Mouse (Mus musculus): ENCODE results near the gene Arfgef3.
A peak's percentile ranks its signal among the peaks of the same experiment; 100 is the strongest.
"Not testable (repeated sequence)": the region's sequence is repeated elsewhere in the genome, so short reads cannot be mapped to it uniquely, and the experiment has no call there.

The Arfgef3 gene

GRCm38 (mm10) chr10:18680661-18681384, 62.9 kb downstream of the Arfgef3 start:
- DNase-seq: no peak

DNA sequence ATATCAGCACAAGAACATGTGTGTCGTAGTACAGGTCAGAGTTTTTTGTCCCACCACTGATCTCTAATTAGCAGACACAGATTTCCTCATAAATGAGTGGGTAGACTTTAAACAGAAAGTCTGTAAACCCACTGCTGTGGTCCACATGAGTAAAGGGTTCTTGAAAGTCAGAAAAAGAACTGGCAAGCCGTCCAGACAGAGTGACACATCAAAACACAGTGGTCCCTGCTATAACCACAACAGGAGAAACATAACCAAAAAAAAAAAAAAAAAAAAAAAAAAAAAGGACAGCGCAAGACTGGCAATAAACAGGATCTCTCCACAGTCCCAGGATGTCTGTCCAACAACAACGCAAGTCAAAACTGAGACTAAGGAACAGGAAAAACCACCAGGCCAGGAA, 64.9 kb downstream of the Arfgef3 start:
- no peak for DNase-seq

DNA sequence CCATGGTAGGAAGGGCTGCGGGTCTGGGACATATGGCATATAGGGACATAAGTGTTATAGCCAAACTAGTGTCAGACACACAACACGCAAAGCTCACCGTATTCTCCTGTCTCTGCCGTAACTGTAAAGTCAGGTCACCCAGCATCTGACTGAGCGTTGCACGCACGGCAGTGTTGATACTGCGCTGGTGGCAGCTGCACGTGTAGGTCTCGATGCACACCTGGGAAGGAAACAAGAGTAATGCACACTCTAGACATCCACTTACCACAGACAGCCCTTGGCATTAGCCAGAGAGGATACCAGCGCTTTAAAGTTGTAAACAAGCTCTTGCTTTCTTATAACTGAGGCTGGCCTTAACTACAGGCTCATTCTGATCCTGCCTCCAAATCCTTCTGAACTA, 79.0 kb downstream of the Arfgef3 start:
- no peak for DNase-seq

DNA sequence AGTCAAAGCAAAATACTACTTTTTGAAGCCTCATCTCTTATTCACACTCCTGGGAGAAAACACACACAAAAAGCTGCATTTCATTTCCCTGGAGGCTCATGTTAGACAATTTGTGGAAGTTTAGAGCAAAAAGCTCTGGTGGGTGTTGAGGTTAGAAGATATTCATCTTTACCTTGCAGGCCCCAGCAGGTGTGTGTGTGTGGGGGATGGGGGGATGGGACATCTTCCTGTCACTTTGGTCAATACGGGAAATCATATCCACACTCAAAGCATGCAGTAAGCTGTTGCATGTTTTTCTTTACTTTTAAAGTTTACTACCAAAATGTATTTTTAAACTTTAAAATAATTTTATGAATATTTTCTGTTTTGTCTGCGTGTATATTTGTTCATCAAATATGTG, 79.7 kb downstream of the Arfgef3 start:
- no peak for DNase-seq

DNA sequence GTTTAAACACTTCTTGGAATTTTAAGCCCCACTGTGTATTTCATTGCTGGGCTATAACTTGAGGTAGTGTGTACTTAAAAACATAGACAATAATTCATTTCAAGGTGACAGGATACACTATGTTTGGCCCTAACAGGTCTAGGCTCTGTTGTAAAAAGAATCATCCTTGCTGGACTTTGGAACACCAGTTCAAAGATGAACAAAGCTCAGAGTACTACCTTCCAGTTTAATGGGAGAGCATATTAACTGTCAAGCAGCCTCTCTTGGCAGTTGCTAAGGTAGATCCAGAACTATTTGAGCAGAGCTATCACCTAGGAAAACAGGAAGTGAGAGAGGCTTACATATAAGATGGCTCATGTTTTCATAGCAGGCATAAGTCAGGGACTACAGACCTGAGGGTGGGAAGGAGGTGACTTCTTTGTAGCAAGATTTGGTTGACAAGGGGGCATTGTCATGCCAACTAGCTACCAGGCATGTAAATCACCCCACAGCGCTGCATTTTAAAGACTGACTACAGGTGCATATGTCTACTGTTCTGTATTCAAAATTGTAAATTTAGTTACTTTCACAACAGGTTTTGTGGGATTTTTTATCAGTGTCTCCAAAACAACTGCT, 82.0 kb downstream of the Arfgef3 start:
- no peak for DNase-seq

DNA sequence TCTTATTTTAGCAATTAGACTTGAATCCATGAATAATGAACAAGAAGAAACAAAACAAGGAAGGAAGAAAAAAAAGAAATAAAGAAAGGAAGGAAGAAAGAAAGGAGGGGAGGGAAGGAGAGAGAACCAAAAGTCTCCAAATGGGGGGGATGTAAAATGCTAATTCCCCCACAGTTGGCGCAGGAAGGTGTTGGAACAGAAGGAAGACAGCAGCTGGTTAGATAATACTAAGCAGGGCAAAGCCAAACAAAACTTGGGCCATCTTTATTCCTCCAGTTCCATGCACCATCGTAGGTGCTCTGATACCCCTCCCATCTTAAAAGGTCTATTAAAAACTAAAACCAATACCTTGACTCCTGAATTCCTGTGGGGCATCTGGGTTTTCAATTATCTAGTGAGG, 82.8 kb downstream of the Arfgef3 start:
- DNase-seq: no peak

GRCm38 (mm10) chr10:18657588-18657987, 86.2 kb downstream of the Arfgef3 start:
- DNase-seq: no peak

- no peak for DNase-seq
Observed at GRCm38 (mm10) chr10:18647069-18647468, 96.7 kb downstream of the Arfgef3 start.

DNA sequence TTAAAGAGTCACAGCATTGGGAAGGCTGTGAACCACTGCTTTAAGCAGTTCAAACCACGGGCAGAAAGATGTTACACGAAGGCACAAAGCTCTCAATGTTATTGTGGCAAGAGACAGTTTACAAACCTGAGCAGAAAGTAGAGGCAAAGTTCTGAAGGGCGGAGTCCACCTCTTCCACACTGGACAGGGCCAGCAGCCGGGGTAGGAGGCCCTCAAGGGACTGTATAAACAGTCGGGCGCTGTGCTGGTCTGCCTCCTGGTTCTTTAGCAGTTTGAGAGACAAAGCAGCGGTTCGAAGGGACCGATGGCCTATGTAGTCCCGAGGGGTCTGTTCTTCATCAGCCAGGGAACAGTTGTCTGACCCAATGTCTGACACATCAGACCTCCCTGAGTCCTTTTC, 97.7 kb downstream of the Arfgef3 start:
- peak; percentile 71 for DNase-seq

- DNase-seq: no peak
Observed at GRCm38 (mm10) chr10:18644346-18644745, 99.4 kb downstream of the Arfgef3 start.

DNA sequence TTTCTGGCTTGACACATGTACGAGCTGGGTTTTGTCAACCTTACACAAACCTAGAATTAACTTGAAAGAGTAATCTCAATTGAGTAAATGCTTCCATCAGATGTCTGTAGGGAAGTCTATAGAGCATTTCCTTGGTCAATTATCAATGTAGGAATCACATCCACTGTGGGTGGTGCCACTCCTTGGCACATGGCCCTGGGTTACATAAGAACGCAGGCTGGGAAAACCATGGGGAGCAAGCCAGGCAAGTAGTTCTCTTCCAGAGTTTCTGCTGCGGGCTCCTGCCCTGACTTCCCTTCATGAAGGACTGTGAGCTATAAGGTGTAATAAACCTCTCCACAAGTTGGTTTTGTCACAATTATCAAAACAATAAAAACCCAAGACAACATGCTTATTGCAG, 100.2 kb downstream of the Arfgef3 start:
- DNase-seq: no peak

- DNase-seq: no peak
Observed at GRCm38 (mm10) chr10:18642854-18643253, 100.9 kb downstream of the Arfgef3 start.

DNA sequence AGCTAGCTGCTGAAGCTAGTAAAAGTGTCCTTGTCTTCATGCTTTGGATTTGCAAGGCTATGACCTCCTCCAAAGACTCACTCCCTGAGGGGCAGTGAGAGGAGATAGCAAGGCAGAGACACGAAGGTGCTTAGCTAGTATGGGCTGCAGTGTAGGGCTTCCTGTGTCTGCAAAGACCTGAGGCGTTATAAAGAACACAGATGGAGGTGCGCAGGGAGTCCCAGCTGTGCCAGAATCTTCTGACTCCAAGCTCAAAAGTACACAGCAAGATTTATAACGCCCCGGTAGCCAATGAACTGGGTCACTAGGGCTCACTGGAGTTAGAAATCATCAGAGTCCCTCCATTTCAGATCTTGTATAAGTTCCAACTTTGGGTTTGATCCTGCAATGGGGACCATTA, 103.2 kb downstream of the Arfgef3 start:
- peak; percentile 59 for DNase-seq

DNA sequence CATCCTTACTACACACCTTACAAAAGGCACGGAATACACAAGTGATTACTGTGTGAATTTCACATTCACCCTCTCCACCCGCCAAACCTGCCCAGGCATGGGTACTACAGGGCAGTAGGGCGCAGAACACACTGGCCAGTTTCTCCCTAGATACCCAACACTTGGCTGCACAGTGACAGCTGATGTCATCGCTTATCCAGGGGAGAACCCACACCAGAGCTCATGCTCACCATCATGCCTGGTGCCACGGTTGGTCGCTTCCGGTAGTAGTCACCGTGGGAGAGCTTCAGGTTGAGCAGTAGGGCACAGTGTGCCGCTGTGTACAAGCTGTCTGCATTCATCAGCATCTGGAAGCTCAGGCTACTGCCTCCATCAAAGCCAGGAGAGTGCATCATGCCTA, 108.3 kb downstream of the Arfgef3 start:
- DNase-seq: peak; percentile 85

- DNase-seq: peak; percentile 41
Observed at GRCm38 (mm10) chr10:18634405-18634985, 109.3 kb downstream of the Arfgef3 start.

DNA sequence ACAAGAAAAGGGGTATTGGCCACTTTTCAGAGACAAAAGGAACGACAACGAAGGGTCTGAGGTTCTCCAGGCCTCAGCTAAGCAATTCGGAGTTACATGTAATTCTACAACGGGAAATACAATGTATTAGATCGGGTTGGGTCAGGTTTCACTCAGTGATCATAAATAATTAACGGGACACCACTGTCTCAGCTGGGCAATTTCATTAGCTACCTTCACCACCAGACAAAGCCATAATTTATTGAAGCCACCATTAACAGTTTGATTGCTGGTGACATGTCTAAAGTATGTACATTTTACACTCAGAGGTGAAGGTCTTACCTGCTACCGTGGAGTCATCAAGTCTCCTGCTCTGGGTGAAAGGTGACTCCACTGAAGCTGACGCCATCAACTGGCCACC, 113.3 kb downstream of the Arfgef3 start:
- DNase-seq: no peak

DNA sequence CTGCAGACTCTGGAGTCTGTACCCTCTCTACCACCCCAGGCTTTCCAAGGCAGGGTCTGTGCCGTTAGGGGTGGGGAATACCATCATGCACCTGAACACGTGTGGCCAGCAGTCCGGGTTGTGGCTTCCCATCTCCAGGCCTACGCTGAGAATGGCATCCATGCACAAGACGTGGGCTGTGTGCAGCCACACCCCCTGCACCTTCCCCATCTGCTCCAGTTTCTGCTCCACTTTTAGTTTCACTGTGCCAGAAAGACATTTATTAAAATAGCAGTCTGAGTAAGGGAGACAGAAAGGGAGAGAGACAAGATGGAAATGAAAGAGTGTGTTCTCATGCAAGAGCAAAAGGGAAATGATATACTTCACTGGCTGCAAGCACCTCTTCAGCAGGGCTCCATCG, 116.2 kb downstream of the Arfgef3 start:
- DNase-seq: no peak

DNA sequence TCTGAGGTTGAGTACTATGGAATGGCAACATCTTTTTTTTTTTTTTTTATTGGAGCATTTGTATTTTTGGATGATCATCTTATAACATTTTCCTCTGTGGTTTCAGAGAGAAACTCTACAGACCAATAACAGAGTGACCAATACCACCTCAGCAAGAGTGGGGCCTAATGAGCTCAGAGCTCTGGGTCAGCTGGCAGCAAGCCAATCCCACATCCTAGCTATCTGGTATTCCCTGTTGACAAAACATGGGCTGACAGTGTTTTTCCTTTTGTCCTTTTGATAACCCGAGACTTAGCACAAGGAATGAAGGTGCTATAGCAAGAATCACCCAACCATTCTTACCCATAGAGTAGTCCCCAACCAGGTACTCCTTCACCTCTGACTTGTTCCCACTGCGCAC, 131.0 kb downstream of the Arfgef3 start:
- no peak for DNase-seq

GRCm38 (mm10) chr10:18604827-18605535, 138.8 kb downstream of the Arfgef3 start:
- DNase-seq: not testable (repeated sequence)

DNA sequence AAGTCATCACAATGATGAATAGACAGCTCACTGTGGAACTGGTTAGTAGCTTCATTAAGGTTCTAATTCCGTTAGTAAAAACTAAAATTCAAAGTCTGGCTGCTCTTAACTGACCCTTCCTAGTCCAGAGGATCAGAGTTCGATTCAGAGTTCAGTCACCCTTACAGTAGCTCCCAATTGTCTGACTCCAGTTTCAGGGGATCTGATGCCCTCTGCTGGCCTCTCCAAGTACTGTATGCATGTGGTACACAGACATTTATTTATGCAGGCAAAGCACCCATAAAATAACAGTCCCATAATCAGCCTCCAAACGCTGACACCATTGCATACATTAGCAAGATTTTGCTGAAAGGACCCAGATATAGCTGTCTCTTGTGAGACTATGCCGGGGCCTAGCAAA, 141.7 kb downstream of the Arfgef3 start:
- no peak for DNase-seq

GRCm38 (mm10) chr10:18597601-18598000, 146.1 kb downstream of the Arfgef3 start:
- no peak for DNase-seq

DNA sequence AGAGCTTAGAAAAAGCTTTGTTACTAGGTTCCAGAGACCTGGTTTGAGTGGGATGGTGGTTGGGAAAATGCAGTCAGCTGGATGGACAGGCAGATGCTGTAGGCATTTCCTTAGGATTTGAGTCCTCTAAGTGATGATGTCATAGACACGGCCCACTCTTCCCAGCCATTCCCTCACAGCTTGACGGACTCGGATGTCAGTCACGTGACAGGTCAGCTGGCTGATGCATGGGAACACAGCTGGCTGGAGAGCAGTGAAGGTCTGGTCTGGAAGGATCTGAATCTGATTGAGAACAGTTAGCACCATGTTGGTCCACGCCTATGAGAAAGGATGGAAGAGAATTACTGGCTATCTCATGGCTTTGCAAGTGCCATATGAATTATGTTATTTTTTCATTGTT, 154.3 kb downstream of the Arfgef3 start:
- no peak for DNase-seq

- DNase-seq: no peak
Observed at GRCm38 (mm10) chr10:18584188-18584587, 159.6 kb downstream of the Arfgef3 start.

DNA sequence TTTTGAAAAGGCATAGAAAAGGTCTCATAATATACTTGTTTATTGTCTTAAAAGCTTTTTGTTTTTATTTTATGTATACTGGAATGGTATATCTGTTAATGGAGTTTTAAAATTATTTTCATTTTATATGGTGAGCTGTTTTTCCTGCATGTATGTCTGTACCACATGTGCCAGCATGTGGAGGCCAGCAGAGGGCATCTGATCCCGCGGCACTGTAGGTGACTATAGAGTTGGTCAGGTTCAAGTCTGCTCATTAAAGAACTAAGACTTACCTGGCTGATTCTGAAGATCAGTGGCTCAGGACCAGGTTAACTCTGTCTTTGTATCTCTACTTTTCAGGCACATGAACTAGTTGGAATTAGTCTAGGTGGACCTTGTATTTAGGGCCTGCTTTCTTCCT, 171.2 kb downstream of the Arfgef3 start:
- DNase-seq: no peak
